30 mouse cellular contexts compared by ENCODE assay signal in genomic region chr5:81522760-81523159, GRCm38 (mm10).
DNase-seq lines count a peak whose midpoint lies in the region; ATAC-seq and TF ChIP-seq lines count a peak whose summit lies in the region.
"Had no signal": no experiment of that assay in that cellular context is flagged by ENCODE, and none has a peak within 500 bp of the region (broad histone marks: within the 10 kb centered on the region; RNA-seq: fewer than 3 reads in every experiment).

No protein-coding gene starts in this region.

- H3K4me1 ChIP-seq in lung, postnatal 0 days (ENCODE audit: insufficient read depth, low read depth, low read length): no peaks in the 10 kb centered on the region; the same call in 1 of the 2 replicates
- H3K4me1 ChIP-seq in lung, adult 2 months (ENCODE audit: control insufficient read depth, insufficient read depth, low read length): 0 out of 2 replicates have a peak, but pooled peaks cover 2% of the 10 kb centered on the region

- H3K4me2 ChIP-seq in lung, postnatal 0 days (replicated peaks; ENCODE audit: low read depth, low read length): no peak overlapping the region
- H3K4me2 ChIP-seq: embryonic facial prominence, embryonic 12.5 days; embryonic facial prominence, embryonic 15.5 days; heart, embryonic 13.5 days; hindbrain, embryonic 14.5 days had no signal

- peak; percentile 8 to 10 for DNase-seq in heart, adult 18-20 months
- DNase-seq in heart, postnatal 14 days: no peak
- peak; percentile 14 for DNase-seq in lung, postnatal 0 days (ENCODE audit: low spot score)
- no peak for DNase-seq in lung, adult 2 months
- peak; percentile 21 for DNase-seq in brain, adult 2 months (ENCODE audit: low read depth, low spot score)
- no peak for DNase-seq in ovary, adult 18-20 months (ENCODE audit: low spot score)
- DNase-seq: adrenal gland, postnatal 10 days; adrenal gland, postnatal 36 days; B cell, adult 2 months; cerebellum, adult 11 months; cerebellum, adult 2 months; cerebellum, adult 9-11 months; cerebellum, postnatal 25 days; forebrain, postnatal 0 days; gastrocnemius, adult 2 months; gastrocnemius, postnatal 14 days; heart, adult 2 months; heart, postnatal 36 days had no signal

- no peaks in the 10 kb centered on the region for H3K27me3 ChIP-seq in lung, postnatal 0 days (replicated peaks; ENCODE audit: insufficient read depth, low read length)
- H3K27me3 ChIP-seq: CH12.LX; embryonic facial prominence, embryonic 12.5 days; embryonic facial prominence, embryonic 15.5 days; heart, embryonic 13.5 days had no signal

- no peak for TF ChIP-seq EP300 in lung, postnatal 0 days (IDR thresholded peaks at IDR 0.05)

- no peaks in the 10 kb centered on the region for H3K36me3 ChIP-seq in lung, postnatal 0 days (ENCODE audit: insufficient read depth, low read length)
- H3K36me3 ChIP-seq: embryonic facial prominence, embryonic 12.5 days; embryonic facial prominence, embryonic 15.5 days; G1E; heart, embryonic 10.5 days; heart, embryonic 13.5 days; hindbrain, embryonic 10.5 days had no signal

- WGBS in lung, postnatal 0 days: 55% methylated on average over 4 of the region's 4 CpGs
- 60% methylated on average over 4 of the region's 4 CpGs for WGBS in lung, adult 2 months

- H3K4me3 ChIP-seq in lung, postnatal 0 days (ENCODE audit: low read depth, low read length): no peak overlapping the region
- H3K4me3 ChIP-seq in lung, adult 2 months (replicated peaks; ENCODE audit: extremely low read depth, low read depth, low read length): no peak overlapping the region
- H3K4me3 ChIP-seq: embryonic facial prominence, embryonic 12.5 days; embryonic facial prominence, embryonic 15.5 days; gastrocnemius, adult 2 months; heart, adult 2 months; heart, embryonic 10.5 days; heart, embryonic 13.5 days; hindbrain, embryonic 10.5 days had no signal

- no peak for TF ChIP-seq POLR2A in lung, adult 2 months (IDR thresholded peaks at IDR 0.05; ENCODE audit: borderline replicate concordance, extremely low read depth, low read depth, low read length)

- H3K27ac ChIP-seq in lung, postnatal 0 days (ENCODE audit: low read length): no peak overlapping the region
- H3K27ac ChIP-seq: embryonic facial prominence, embryonic 12.5 days; embryonic facial prominence, embryonic 15.5 days; gastrocnemius, adult 2 months; heart, adult 2 months; heart, embryonic 10.5 days; heart, embryonic 13.5 days; hindbrain, embryonic 10.5 days; hindbrain, embryonic 14.5 days; hindbrain, postnatal 0 days had no signal

- H3K9me3 ChIP-seq in lung, postnatal 0 days (ENCODE audit: low read length): no peaks in the 10 kb centered on the region
- H3K9me3 ChIP-seq: embryonic facial prominence, embryonic 12.5 days; embryonic facial prominence, embryonic 15.5 days; G1E; heart, embryonic 10.5 days; heart, embryonic 13.5 days; hindbrain, embryonic 10.5 days had no signal

- H3K9ac ChIP-seq in lung, postnatal 0 days (replicated peaks; ENCODE audit: low read depth): no peak overlapping the region
- H3K9ac ChIP-seq: embryonic facial prominence, embryonic 12.5 days; embryonic facial prominence, embryonic 15.5 days; forebrain, postnatal 0 days; heart, embryonic 13.5 days; hindbrain, embryonic 14.5 days had no signal

- TF ChIP-seq CTCF in lung, postnatal 0 days (IDR thresholded peaks at IDR 0.05): no peak
- no peak for TF ChIP-seq CTCF in lung, adult 2 months (IDR thresholded peaks at IDR 0.05; ENCODE audit: insufficient read depth, low read length)

- no peak for ATAC-seq in lung, postnatal 0 days
- ATAC-seq: forebrain, embryonic 14.5 days; forebrain, postnatal 0 days; hindbrain, postnatal 0 days; inflammation-experienced regulatory T-cells, adult 6 months; Patski had no signal

- intact Hi-C loops in heart, postnatal 14 days (cut with DNase I): no loop called here

Comparison
In these comparisons a context has a peak if more than half of its experiments do, and no peak if none do; other contexts are left out.
1. DNase-seq: peak in heart, adult 18-20 months (2 of 2), lung, postnatal 0 days (single experiment) and brain, adult 2 months (single experiment); none in heart, postnatal 14 days (0 of 2), lung, adult 2 months (single experiment) and ovary, adult 18-20 months (single experiment).